Mouse (Mus musculus) testis, adult 2 months (tissue): Measurements from ENCODE around the gene Rit1.

ENCODE experiments used
- CTCF ChIP-seq: fragments of 200-500 bp; IDR thresholded peaks from 2 replicates; pipeline ENCODE4 v1.5.1; 2012; ENCODE audit warnings: low read depth, mild to moderate bottlenecking, inconsistent platforms, low read length, moderate library complexity; ENCODE audit not compliant: control insufficient read depth, insufficient read depth, insufficient replicate concordance
- POLR2A ChIP-seq: fragments of 200-500 bp; IDR thresholded peaks from 2 replicates; pipeline ENCODE4 v1.6.1; 2012; ENCODE audit warnings: low read depth, mild to moderate bottlenecking, inconsistent platforms, low read length, moderate library complexity; ENCODE audit not compliant: control insufficient read depth

DNA sequence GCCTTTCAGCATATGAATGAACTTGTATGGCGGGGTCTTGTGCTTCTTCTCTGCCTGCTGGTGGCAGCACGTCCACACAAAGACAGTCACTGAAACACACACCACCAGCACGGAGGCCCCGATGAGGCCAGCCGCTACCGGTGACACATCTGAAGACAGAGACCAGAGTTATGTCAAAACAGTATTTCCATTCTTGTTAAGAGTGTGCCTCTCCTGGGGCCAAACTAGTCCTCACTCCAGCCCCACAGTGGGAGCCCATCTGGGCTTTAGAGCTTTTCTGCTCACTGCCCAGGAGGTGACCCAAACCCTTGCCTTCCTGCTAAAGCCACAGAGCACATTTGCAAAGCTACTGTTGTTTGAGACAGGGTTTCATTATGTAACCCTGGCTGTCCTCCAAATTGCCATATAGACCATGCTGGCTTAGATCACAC, 45.8 kb downstream of the Rit1 start:
- TF ChIP-seq CTCF (no peak), POLR2A (no peak)
